Mouse (Mus musculus) ES-Bruce4 (cell line): ENCODE data around the gene Mybph.

ENCODE experiments used
- EP300 ChIP-seq: IDR thresholded peaks from 2 replicates; pipeline ENCODE4 v1.6.1; 2011; ENCODE audit warnings: low read depth, low read length; ENCODE audit not compliant: insufficient read depth
- POLR2A ChIP-seq: IDR thresholded peaks from one replicate; pipeline ENCODE4 v1.8.1; 2011; ENCODE audit warnings: low read length; ENCODE audit not compliant: insufficient read depth

GRCm38 (mm10) chr1:134205296-134206018 is 12.2 kb downstream of the Mybph start:
- TF ChIP-seq EP300 (no peak), POLR2A (no peak)
